Mouse (Mus musculus) ovary, adult 10 weeks (tissue): ENCODE data around the gene Fkbp1a. TPM values are rescaled to one million over a fixed set of nuclear protein-coding genes. Genes with fewer than 3 reads are reported as not detected.

ENCODE experiments used
- polyA plus RNA-seq: library from polyadenylated mRNA; stranded (reverse); fragments of 350-450 nt; fragmentation: Illumina TruSeq; extraction: RNeasy Lipid Tissue Mini Kit (QIAGEN cat#74804); gene quantifications from one replicate; pipeline ENCODE4 v1.2.3, GENCODE M21; 2014

Fkbp1a gene
- polyA plus RNA-seq = 262 TPM

DNA sequence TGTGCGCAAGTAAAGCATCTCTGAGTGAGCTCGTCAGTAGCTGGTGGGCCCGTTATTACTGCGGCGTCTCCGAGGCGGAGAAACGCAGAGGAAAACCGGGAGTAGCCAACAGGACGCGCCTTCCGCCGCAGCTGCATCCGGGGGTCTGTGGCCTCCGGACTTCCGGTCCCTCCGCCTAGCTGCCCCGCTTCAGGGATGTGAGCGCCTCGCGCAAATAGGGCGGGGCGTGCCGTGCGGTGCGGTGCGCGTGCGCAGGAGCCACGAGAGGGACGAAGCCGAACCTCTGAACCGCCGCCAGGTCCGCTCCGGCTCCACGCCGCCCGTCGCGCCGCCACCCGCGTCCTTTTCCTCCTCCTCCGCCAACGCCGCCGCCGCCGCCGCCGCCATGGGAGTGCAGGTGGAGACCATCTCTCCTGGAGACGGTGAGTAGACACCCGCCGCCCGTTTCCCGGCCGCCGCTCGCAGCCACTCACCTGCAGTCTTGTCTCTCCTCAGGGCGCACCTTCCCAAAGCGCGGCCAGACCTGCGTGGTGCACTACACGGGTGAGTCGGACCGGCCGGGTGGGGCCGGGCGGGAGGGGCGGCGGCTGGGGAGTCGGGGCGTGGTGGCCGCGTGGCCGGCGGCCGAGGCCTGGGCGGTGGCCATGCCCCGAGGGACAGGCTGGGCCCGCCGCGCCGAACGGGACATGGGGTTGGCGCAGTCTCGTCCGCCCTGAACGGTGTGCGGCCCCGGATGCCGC, at the start of gene Fkbp1a:
Gene Fkbp1a, plus strand, starts transcription at position 161 of the 740 bp plus-strand sequence.

GRCm38 (mm10) chr2:151494035-151494803, 48.1 kb upstream of the Fkbp1a start, which contains the start of gene Nsfl1c:
Gene Nsfl1c, plus strand, starts transcription at chr2:151494182.

DNA sequence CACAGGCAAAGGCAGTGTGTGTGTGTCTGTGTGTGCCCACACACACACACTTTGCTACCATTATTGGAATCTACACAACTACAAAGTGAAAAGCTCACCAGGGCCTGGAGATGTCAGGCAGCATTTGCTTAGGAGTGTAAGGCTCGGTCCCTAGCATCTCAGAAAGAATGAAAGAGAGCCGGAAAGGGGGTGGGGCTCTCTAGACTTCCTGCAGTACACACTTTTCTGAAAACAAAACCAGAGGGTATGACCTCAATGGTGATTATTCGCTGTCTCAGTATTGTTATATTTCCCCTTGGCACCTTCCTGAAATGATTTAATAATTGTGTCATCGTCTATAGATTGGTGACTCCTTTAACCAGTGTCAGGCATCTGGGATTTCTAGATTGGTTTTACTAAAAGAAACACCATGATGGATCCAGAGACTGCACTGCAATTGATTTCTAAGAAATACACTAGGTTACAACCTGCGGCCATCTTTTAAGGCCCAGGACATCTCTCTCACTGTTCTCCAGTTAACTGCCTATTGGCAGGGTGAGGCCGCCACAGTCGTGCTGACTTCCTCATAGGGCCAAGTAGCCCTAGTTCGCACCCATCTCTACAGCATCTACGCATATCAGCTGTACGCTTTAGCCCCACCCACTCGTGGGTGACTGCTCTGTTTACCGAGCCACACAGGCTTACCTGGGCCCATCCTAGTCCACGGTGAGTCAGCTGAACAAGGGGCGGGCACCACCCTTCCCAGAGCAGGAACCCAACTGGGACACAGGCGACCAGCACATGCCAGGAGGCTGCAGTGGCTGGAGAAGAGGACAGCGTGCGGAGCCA, 29.8 kb downstream of the Fkbp1a start, which contains the start of gene Sdcbp2:
Gene Sdcbp2, plus strand, starts transcription at position 750 of the 828 bp plus-strand sequence.

Other genes with a start within 250 kb of the Fkbp1a start
- gene 4921509C19Rik, start 66.3 kb upstream of the Fkbp1a start, polyA plus RNA-seq = not detected
- gene Nsfl1c, start 48.3 kb upstream of the Fkbp1a start, polyA plus RNA-seq = 36.2 TPM
- gene Sdcbp2, start 30.1 kb downstream of the Fkbp1a start, polyA plus RNA-seq = not detected
- 0.17 TPM for gene Snph, start 90.1 kb downstream of the Fkbp1a start, polyA plus RNA-seq
- gene Rad21l, start 126.0 kb downstream of the Fkbp1a start, polyA plus RNA-seq = 0.54 TPM
- gene Tmem74b, start 159.5 kb downstream of the Fkbp1a start, polyA plus RNA-seq = not detected
- 18.0 TPM for gene Psmf1, start 201.7 kb downstream of the Fkbp1a start, polyA plus RNA-seq